Mouse (Mus musculus) thymus, adult 2 months (tissue): ENCODE results near the gene Macrod2.

Experiments used
- CTCF ChIP-seq: fragments of 200-500 bp; IDR thresholded peaks from 2 replicates; pipeline ENCODE4 v1.5.1; 2012; ENCODE audit warnings: mild to moderate bottlenecking, control low read depth, low read length, moderate library complexity, borderline replicate concordance; ENCODE audit not compliant: control insufficient read depth, poor library complexity, insufficient read depth; ENCODE audit errors: extremely low read depth
- POLR2A ChIP-seq: fragments of 200-500 bp; IDR thresholded peaks from 2 replicates; pipeline ENCODE4 v1.6.1; 2012; ENCODE audit warnings: mild to moderate bottlenecking, low read length, control low read depth, moderate library complexity; ENCODE audit not compliant: control insufficient read depth, poor library complexity, insufficient read depth; ENCODE audit errors: extremely low read depth

- TF ChIP-seq CTCF (no peak), POLR2A (no peak)
Observed at GRCm38 (mm10) chr2:142129166-142129565, 1734.1 kb downstream of the Macrod2 start.
